Mouse (Mus musculus) midbrain, embryonic 16.5 days (tissue): Measurements from ENCODE around the gene Igll1. TPM values are rescaled to one million over a fixed set of nuclear protein-coding genes. Genes with fewer than 3 reads are reported as not detected.

ENCODE experiments used
- ATAC-seq: fragments of 200-750 bp; cut with Nextera tagmentation; 2 replicates; pipeline ENCODE4 v1.8.0; 2017; ENCODE audit warnings: moderate TSS enrichment
- H3K27ac ChIP-seq: fragments of 300-500 bp; sonication (generic); 2 replicates; pipeline ENCODE4 v1.5.1; 2014; ENCODE audit warnings: mild to moderate bottlenecking, low read length, mixed read lengths
- H3K27me3 ChIP-seq: fragments of 300-500 bp; sonication (generic); 2 replicates; pipeline ENCODE4 v1.6.1; 2014; ENCODE audit warnings: low read depth, low read length, mixed read lengths; ENCODE audit not compliant: control insufficient read depth, insufficient read depth
- H3K36me3 ChIP-seq: fragments of 300-500 bp; sonication (generic); 2 replicates; pipeline ENCODE4 v1.6.1; 2014; ENCODE audit warnings: mild to moderate bottlenecking, low read length, moderate library complexity, mixed read lengths; ENCODE audit not compliant: control insufficient read depth, insufficient read depth
- H3K4me1 ChIP-seq: fragments of 300-500 bp; sonication (generic); 2 replicates; pipeline ENCODE4 v1.6.1; 2014; ENCODE audit warnings: mild to moderate bottlenecking, low read length, mixed read lengths; ENCODE audit not compliant: control insufficient read depth, insufficient read depth
- H3K4me2 ChIP-seq: fragments of 300-500 bp; sonication (generic); 2 replicates; pipeline ENCODE4 v1.6.1; 2014; ENCODE audit warnings: mild to moderate bottlenecking, low read length, mixed read lengths
- H3K4me3 ChIP-seq: fragments of 300-500 bp; sonication (generic); 2 replicates; pipeline ENCODE4 v1.5.1; 2014; ENCODE audit warnings: low read depth, mild to moderate bottlenecking, low read length, moderate library complexity, mixed read lengths
- H3K9ac ChIP-seq: fragments of 300-500 bp; sonication (generic); 2 replicates; pipeline ENCODE4 v1.6.1; 2014; ENCODE audit warnings: low read depth, low read length, mixed read lengths
- H3K9me3 ChIP-seq: fragments of 300-500 bp; sonication (generic); replicated peaks from 2 replicates; pipeline ENCODE4 v1.6.1; 2014; ENCODE audit warnings: mild to moderate bottlenecking, low read length, mixed read lengths; ENCODE audit not compliant: control insufficient read depth, poor library complexity, severe bottlenecking
- WGBS: fragments of 180-500 bp; shearing (Covaris S2); extraction: QIAGEN DNeasy Blood & Tissue Kit; methylation state at CpG from one replicate; pipeline ENCODE4 v1.1.7; 2014; 5-methylcytosine and 5-hydroxymethylcytosine counted together
- polyA plus RNA-seq: library from polyadenylated mRNA; unstranded; fragments of >200 nt; fragmentation: Nextera tagmentation; extraction: Ambion mirVana; gene quantifications from 2 replicates; pipeline ENCODE4 v1.2.1, GENCODE M21; 2015

Gene Igll1
- polyA plus RNA-seq, 1 experiment from 2014 or later: not detected

DNA sequence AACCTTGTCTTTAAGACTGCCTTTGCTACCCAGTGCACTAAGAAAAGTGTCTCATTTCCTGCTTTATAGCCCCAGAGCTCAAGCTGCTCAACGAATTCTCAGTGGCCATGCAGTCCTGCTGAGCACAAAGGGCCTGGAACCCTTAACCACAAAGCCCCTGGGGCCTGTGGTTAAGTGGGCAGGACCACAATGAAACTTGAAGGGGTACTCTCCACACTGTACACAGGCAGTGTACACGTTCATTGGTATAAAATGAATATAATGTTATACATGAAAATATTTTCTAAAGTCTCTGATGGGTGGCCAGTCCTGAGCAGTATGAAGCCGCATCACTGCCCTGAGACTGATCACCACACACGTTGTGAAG lies 32.2 kb upstream of the Igll1 start:
- Histone ChIP-seq H3K36me3 (peaks cover 11% of the 10 kb centered on the region), H3K4me3 (peak overlapping the region; percentile 65; the same call in 1 of the 2 replicates), H3K9me3 (no peaks in the 10 kb centered on the region), H3K27me3 (no peaks in the 10 kb centered on the region), H3K4me2 (peak overlapping the region; percentile 84), H3K4me1 (peaks cover 17% of the 10 kb centered on the region), H3K27ac (peak overlapping the region; percentile 79), H3K9ac (peak overlapping the region; percentile 82; the same call in 1 of the 2 replicates)
- WGBS: 23% methylated on average over 4 of the region's 4 CpGs
- no peak for ATAC-seq

DNA sequence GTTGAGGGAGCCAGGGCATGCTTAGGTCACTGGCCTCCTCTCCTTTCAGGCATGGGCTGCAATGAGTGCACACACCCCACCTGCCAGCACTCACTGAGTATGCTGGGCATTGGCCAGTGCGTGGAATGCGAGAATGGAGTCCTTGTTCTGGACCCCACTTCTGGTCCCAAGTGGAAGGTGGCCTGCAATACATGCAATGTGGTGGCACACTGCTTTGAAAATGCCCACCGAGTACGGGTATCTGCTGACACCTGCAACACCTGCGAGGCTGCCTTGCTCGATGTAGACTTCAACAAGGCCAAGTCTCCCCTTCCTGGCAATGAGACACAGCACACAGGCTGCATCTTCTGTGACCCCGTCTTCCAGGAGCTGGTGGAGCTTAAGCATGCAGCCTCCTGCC lies 28.6 kb upstream of the Igll1 start:
- WGBS: 97% methylated on average over 7 of the region's 7 CpGs

DNA sequence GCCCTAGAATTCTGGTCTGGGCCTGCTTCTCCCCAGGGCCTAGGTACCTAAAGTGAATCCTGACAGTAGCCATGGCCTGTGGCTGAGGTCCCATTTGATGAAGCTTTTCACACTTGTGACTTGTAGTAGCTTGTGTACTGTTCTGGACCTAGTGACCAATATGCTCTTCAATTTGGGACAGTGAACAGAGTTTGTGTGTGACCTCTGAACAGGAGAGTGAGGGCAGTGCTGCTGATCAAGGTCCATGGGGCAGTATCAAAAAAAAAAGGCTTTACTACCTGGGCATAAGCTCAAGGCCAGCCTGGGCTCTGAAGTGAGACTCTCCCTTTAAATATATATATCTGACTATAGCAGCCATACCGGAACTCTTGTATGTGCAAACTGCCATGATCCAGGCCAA lies 24.6 kb upstream of the Igll1 start:
- 100% methylated on average over 1 of the region's 1 CpGs for WGBS
- no peak overlapping the region for H3K9ac ChIP-seq
- no peak overlapping the region for H3K4me2 ChIP-seq
- peaks cover 61% of the 10 kb centered on the region for H3K36me3 ChIP-seq
- no peaks in the 10 kb centered on the region for H3K9me3 ChIP-seq
- H3K4me3 ChIP-seq: no peak overlapping the region
- H3K4me1 ChIP-seq: no peaks in the 10 kb centered on the region
- ATAC-seq: no peak
- no peaks in the 10 kb centered on the region for H3K27me3 ChIP-seq
- H3K27ac ChIP-seq: no peak overlapping the region

More for the DNA sequence above, 28.6 kb upstream of the Igll1 start:
- peaks cover 29% of the 10 kb centered on the region for H3K36me3 ChIP-seq
- no peaks in the 10 kb centered on the region for H3K9me3 ChIP-seq
- no peak overlapping the region for H3K27ac ChIP-seq
- H3K4me3 ChIP-seq: no peak overlapping the region
- H3K4me1 ChIP-seq: peaks cover 4% of the 10 kb centered on the region
- H3K4me2 ChIP-seq: no peak overlapping the region
- ATAC-seq: no peak
- no peaks in the 10 kb centered on the region for H3K27me3 ChIP-seq
- no peak overlapping the region for H3K9ac ChIP-seq

DNA sequence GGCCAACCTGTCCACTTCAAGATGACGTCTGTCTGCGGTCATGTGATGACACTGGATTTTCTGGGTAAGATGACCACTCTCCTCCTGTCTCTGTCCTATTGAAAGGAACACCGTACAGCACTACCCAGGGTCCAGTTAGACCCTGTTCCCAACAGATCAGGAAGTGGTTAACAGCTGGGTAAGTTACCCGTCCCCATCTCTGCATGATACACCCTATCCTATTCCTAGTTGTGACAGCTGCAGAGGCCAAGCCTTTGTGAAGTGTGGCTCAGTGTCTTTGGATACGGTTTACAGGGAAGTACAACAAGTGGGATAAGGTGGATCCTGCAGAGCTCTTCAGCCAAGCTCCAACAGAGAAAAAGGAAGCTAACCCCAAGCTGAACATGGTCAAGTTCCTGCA lies 15.2 kb upstream of the Igll1 start:
- ATAC-seq: no peak
- no peak overlapping the region for H3K27ac ChIP-seq
- H3K4me2 ChIP-seq: no peak overlapping the region
- H3K9ac ChIP-seq: no peak overlapping the region
- H3K36me3 ChIP-seq: peaks cover 34% of the 10 kb centered on the region
- 90% methylated on average over 5 of the region's 5 CpGs for WGBS
- no peak overlapping the region for H3K4me3 ChIP-seq
- H3K27me3 ChIP-seq: no peaks in the 10 kb centered on the region
- no peaks in the 10 kb centered on the region for H3K4me1 ChIP-seq
- no peaks in the 10 kb centered on the region for H3K9me3 ChIP-seq

DNA sequence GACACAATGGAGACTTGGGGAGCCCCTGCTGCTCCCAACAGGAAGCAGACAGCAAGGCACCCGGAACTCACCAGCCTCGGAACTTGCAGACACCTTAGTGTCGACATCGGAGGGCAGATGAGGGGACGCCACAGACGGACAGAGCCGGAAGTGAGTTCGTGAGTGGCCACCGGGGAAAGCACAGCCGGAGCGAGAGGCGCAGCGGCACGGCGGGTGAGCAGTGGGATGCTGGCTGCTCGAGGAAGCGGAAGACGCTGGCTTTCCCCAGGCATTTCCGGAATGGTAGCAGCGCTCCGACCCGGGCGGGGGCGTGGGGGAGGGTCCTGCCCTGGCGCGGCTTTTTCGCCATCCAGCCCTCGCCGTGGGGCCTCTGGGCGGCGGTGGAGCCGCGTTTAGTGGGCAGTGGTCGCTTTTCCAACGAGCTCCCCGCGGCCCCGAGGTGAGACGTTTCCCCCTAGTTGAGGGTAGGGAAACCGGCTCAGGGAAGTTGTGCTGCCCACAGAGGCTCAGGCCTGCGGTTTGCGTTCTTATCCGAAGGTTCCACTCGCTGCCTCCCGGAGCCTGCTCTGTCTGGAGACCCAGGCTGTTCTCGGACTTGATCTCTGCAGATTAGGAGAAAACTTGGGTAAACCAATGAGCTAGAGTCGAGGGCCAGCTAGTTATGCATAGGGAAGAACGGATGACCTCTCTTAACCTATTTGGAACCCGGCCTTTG lies 7.0 kb upstream of the Igll1 start, which contains the start of the genes Top3b and Vpreb1:
TSS of gene Top3b (plus strand) at position 120 of the 715 bp plus-strand sequence.
TSS of gene Vpreb1 (minus strand) at position 227 of the 715 bp plus-strand sequence.
- Histone ChIP-seq H3K9ac (peak within 1 kb of the TSS; percentile 85), H3K27me3 (no peaks in the 10 kb centered on the region), H3K36me3 (peaks cover 1% of the 10 kb centered on the region; the same call in 1 of the 2 replicates), H3K4me3 (peak within 1 kb of the TSS; percentile 69), H3K27ac (peak within 1 kb of the TSS; percentile 92), H3K9me3 (no peaks in the 10 kb centered on the region), H3K4me2 (peak within 1 kb of the TSS; percentile 75), H3K4me1 (peaks cover 14% of the 10 kb centered on the region)
- peak; percentile 96 for ATAC-seq
- under 1% methylated on average over 48 of the region's 49 CpGs for WGBS

DNA sequence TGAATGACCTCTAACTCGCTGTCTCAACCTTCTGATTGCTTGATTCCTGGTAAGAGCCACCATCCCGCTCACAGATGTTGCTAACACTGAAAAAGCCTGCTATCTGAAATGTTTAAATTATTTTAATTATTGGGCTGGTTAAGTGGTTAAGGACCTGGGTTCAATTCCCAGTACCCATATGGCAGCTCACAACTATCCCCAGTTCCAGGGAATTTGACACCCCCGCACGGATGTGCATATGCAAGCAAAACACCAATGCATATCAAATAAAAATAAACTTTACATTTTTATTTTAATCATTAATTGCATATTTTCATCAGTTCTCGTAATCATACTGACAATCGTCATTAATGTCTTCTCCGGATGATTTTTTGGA lies 6.4 kb upstream of the Igll1 start:
- H3K36me3 ChIP-seq: no peaks in the 10 kb centered on the region
- H3K27me3 ChIP-seq: no peaks in the 10 kb centered on the region
- peak overlapping the region; percentile 69 for H3K4me3 ChIP-seq
- H3K4me1 ChIP-seq: peaks cover 14% of the 10 kb centered on the region
- 36% methylated on average over 7 of the region's 7 CpGs for WGBS
- peak overlapping the region; percentile 92 for H3K27ac ChIP-seq
- peak overlapping the region; percentile 41 for H3K4me2 ChIP-seq
- no peaks in the 10 kb centered on the region for H3K9me3 ChIP-seq
- H3K9ac ChIP-seq: peak overlapping the region; percentile 85; the same call in 1 of the 2 replicates
- ATAC-seq: peak; percentile 77

DNA sequence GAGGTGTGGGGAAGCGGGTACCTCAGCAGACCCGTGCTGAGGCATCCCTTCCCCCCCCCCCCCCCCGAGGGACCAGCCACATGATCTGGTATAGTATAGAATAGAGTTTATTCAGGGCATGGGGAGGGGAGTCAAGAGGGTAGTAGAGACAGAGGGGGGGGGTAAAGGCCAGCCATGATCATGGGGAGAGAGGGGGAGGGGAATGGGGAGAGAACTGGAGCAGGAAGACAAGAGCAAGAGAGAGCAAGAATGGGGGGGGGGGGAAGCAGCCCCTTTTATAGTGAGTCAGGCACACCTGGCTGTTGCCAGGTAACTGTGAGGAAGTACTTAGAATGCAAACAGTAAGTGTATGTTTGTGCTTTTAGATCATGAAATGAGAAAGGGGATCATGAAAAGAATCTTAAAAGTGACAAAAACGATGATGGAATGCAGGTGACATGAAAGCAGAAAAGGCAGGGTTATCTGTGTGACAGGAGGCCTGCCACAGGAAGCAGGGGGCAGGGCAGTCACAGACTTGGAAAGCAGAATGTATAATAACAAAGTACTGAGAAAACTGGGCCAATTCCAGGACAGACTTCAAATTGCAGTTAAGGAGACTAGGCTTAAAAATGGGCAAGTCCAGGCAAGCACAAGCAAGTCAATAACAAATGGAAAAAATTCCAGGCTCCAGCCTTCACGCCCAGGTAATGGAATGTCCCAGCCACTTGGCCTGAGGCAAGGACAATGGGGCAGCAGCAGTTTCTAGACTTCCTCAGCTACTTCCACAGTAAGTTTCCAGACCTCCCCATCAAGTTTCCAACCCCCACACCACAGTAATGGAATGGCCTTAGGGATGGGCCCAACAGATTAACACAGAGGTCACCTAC lies 2.1 kb upstream of the Igll1 start:
- 60% methylated on average over 4 of the region's 5 CpGs for WGBS
- no peak for ATAC-seq

DNA sequence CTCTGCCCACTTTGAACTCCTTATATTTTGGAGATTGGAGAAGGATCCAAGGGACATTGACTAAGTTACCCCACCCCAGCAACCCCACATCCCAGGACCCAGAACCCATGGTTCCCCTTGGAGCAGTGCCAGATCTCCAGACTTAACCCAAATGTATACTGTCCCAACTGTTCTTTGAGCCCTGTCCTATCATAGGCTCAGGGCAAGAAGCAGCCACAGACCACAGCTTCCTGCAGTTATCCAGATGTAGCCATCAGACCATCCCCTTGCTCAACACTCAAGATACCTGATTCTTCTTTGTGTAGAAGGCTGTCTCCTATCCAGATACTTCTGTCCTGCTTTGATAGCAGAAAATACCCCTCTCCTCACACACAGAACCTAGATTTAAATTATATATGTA lies 1.4 kb upstream of the Igll1 start:
- H3K9me3 ChIP-seq: no peaks in the 10 kb centered on the region
- H3K4me1 ChIP-seq: no peaks in the 10 kb centered on the region
- no peak overlapping the region for H3K4me3 ChIP-seq
- H3K36me3 ChIP-seq: no peaks in the 10 kb centered on the region
- H3K9ac ChIP-seq: no peak overlapping the region
- no peak for ATAC-seq
- no peak overlapping the region for H3K27ac ChIP-seq
- H3K27me3 ChIP-seq: no peaks in the 10 kb centered on the region
- no peak overlapping the region for H3K4me2 ChIP-seq

More for the DNA sequence above, 2.1 kb upstream of the Igll1 start:
- Histone ChIP-seq H3K9me3 (no peaks in the 10 kb centered on the region), H3K4me3 (no peak overlapping the region), H3K9ac (no peak overlapping the region), H3K27me3 (no peaks in the 10 kb centered on the region), H3K4me1 (no peaks in the 10 kb centered on the region), H3K27ac (no peak overlapping the region), H3K36me3 (no peaks in the 10 kb centered on the region), H3K4me2 (no peak overlapping the region)

DNA sequence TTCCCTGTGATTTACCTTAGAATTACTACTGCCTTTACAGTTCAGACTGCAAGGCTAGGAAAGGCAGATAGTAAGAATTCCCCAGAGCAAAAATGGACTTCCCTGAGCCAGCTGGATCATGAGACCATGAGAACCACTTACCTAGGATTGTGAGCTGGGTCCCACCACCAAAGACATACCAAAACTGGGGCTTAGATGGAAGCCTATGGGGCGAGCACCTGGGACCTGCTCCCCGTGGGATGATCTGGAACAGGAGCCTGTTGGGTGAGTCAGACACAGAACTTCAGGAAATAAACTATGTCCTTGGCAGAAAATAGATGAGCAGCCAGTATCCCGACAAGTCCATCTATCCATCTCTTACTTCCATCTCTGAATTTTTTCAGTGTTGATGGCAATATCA lies 1.5 kb downstream of the Igll1 start:
- Histone ChIP-seq H3K27me3 (no peaks in the 10 kb centered on the region), H3K4me1 (no peaks in the 10 kb centered on the region), H3K9ac (no peak overlapping the region), H3K27ac (no peak overlapping the region), H3K9me3 (no peaks in the 10 kb centered on the region), H3K4me2 (no peak overlapping the region), H3K4me3 (no peak overlapping the region), H3K36me3 (no peaks in the 10 kb centered on the region)
- ATAC-seq: no peak
- 73% methylated on average over 3 of the region's 3 CpGs for WGBS
